Mouse (Mus musculus) embryonic facial prominence, embryonic 14.5 days (tissue): ENCODE measurements around the gene Stxbp5l. TPM values are rescaled to one million over a fixed set of nuclear protein-coding genes. Genes with fewer than 3 reads are reported as not detected.

ENCODE experiments used
- polyA plus RNA-seq: library from polyadenylated mRNA; unstranded; fragments of >200 nt; fragmentation: Nextera tagmentation; extraction: Ambion mirVana; gene quantifications from 2 replicates; pipeline ENCODE4 v1.2.1, GENCODE M21; 2014

The Stxbp5l gene
- polyA plus RNA-seq, 1 experiment from 2014 or later: 0.35 TPM

Other genes starting within 250 kb of the Stxbp5l start
- gene Gtf2e1, start 154.8 kb upstream of the Stxbp5l start, polyA plus RNA-seq: 29.0 and 32.5 TPM in 2 replicates
- 21.0 and 26.6 TPM in 2 replicates for gene Rabl3, start 154.9 kb upstream of the Stxbp5l start, polyA plus RNA-seq
- gene Hgd, start 195.2 kb upstream of the Stxbp5l start, polyA plus RNA-seq: not detected in 2 replicates